Mouse (Mus musculus) spleen, adult 18-20 months (tissue): ENCODE results near the gene Cfap161.

Source experiments
- DNase-seq, 2 experiments: peaks; one replicate each; pipeline ENCODE4 v3.0.0; 2022; ENCODE audit warnings: mixed read lengths in 2 of 2

The Cfap161 gene

DNA sequence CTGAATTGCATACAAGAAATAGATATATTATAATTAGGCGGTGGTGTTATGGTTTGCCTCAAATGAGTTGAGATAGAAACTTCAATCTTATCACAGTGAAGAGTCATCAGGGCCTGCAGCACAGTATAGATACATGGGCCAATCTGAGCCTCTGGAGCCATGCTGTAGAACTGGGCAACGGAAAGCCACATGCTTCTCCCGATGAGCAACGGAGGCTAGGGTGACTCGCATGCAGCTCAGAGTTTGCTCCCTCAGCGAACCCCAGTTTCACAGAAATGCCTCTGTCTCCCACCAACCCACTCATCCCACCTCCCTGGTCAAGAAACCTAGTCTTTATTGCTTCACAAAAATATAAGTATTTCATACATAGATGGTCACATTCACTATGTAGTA, 6.8 kb upstream of the Cfap161 start:
- no peak for DNase-seq

DNA sequence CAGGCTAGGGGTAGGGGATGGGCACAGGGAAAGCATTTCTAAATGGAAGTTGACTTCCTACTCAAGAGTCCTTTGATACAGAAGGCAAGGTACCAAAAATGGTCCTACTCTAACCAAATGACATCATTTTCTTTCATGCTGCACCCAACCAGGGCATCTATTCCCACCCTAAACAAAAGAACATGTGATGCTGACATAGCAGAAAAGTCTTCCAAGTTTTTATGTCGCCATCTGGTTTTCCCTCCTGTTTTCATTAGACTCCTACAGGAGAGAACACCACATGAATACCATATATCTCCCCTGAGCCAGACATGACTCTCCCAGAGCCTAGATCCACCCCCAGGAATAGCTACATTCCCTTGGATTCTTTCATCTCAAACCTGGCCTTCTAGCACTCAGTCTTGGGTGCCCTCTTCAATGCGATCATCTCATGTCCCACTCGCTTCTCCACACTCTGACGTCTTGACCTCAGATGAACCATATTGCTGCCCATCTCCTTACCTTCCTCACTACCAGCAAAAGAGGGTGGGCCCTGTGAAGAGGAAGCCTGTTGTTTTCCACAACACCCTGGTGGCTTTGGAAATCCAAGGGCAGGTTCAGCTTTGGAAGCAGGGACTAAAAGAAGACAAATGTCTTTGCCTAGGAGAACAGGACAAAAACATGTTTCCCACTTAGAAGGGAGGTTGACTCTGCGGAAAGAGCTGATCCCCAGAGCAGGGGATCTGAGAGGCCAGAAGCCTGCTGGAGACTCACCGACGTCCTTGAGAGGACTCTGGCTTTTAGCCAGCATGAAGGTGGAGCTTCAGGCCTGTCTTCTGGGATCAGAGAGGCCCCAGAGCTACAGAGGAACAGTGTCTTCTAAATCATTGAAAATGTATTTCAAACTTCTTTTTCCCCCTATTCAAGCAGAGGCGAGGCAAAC, 6.1 kb upstream of the Cfap161 start:
- DNase-seq: no peak

DNA sequence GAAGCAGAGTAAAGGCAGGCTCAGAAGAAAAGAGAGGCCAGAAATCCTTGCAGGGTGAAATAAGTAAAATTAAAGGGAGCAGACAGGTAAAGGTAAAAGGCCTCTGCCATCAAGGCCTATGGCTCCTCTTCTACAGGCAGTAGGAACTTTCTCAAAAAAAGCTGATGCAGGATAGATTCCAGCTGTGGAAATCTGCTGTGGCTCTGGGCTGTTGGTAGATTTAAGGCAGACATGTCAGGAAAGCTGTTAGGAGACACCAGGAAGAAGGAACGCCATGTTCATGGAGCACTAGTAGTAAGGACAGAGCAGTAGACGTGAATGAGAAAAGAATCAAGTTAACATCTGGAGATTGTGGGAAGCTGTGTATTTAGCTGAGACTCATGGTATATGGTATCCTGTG, 5.4 kb upstream of the Cfap161 start:
- no peak for DNase-seq

DNA sequence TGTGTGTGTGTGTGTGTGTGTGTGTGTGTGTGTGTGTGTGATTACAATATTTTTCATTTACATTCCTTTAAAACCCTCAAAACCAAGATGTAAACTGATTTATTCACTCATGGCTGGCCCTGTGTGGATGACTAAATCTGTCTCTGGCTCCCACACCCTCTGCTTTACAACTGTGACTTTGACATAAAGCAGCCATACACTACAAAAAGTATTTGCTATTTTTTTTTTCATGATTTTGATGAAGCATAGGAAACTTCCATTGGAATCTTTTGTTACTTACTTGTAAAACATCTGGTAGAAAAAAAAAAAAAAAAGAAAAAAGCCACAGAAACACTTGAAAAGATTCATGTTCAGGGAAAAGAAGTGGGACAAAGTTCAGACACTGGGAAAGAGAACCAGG, 3.3 kb upstream of the Cfap161 start:
- no peak for DNase-seq

DNA sequence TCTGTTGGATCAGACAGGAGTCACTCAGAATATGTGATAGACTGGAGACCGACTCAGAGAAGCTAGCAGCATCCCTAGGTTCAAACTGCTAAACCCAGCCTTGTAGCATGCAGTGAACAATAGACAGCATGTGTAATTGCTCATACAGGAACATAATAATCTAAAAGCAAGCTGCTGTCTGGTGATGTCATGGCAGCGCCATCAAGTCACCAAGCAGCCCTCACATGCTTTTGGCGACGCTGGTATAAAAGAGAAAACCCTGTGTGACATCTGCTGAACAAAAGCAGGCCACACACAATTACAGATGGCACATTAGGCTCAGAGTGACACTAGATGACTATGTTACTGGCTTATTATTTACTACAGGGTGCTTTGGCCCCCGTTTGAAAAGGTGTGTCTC, 1.5 kb upstream of the Cfap161 start:
- DNase-seq: no peak

DNA sequence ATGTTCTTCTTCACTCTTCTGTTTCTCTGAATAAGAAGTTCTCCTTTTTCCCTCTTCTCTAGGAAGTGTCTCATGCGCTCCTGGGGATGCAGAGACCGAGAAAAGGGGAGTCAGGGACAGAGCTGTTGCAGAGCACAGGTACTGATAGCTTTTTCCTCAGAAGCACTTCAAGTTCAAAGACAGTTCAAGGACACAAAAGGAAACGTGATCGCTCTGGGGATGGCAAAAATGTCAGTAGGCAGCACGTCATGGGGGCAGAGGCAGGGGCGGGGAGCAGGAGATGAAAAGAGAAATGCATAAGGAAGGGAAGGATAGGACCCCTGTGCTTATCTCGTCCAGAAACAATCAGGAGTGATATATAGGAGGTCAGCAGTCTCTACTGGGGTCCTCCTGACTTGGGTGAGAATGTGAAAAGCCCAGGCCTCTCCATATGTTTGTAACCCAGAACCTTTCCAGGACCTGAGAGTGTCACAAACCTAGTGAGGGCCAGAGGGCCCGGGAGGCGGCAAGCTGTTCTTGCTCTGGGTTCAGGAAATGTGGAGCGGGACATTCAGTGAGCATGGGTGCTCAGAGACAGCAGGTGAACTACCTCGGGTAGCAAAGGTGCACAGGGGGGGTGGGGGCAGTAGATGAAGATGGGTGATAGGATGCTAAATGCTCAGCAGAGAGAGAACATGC, 535 bp downstream of the Cfap161 start:
- DNase-seq: no peak

DNA sequence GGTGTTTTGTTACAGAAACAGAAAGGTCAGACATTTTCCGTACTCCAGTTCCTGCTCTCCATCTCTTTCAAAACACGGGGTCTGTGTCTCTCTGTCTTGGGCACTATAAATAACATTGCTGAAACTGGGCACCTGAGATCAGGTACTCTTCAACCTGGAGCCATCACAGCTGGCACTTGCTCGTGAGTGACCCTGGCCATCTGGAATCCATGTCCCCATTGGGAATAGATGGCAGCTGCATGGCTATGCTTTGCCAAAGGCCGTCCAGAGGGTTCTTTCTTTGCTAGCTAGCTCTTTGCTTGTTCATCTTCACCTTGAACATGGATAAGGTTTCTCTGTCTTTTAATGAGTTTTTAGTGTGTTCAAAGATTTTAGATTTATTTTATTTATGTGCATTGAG, 13.8 kb downstream of the Cfap161 start:
- no peak for DNase-seq

DNA sequence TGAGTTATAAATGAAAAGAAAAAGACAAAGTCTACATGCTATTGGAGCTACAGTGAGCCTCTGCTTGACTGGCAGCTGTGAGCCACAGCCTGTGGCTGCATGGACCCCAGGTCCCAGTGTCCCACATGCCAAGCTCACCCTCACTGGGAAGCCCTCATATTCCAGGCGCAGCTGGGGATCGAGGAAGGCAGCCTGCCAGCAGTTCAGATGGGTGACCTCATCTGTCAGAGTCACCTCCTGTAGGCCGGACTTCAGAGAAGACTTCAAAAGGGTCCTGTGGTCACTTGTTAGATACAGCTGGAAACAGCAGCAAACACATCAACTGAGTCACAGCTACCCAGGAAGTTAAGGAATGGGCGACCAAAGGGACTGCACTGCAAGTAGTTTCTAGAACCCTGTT, 14.7 kb downstream of the Cfap161 start:
- no peak for DNase-seq

DNA sequence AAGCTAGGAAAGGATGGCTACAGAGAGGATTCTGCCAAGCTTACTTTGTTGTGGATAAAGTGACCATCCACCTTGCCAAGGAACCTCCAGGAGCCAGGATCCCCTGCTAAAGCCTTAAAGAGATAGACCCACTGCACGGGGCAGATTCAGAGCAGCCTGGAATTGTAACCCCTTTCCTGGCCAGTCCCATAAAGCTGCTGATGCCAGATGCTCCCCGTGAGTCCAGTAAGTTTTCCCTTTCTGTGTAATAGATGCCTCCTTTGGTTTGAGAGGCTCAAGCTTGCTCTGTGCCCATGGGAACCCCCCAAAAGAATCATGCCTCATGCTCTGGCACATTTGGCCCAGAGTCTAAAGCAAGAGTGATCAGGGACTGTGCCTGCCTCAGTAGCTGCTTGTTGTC, 15.7 kb downstream of the Cfap161 start:
- no peak for DNase-seq

DNA sequence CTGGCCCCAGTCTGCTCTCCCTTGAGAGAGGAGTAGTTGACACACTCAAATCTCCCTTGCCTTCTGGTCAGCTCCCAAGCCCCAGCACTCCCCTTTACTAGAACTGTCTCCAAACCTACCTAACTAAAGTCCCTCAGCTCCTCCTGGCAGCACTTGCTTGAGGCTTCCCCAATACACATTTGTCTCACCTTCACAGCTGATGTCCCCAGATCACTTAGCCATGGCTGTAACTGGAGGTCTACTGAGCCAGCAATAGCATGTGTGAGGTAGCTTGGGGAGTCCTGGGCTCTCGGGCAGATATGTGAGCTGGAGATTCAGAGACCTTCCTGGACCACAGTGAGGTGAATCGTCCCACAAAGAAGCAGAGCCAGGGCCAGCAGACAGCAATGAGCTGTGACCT, 16.2 kb downstream of the Cfap161 start:
- no peak for DNase-seq

DNA sequence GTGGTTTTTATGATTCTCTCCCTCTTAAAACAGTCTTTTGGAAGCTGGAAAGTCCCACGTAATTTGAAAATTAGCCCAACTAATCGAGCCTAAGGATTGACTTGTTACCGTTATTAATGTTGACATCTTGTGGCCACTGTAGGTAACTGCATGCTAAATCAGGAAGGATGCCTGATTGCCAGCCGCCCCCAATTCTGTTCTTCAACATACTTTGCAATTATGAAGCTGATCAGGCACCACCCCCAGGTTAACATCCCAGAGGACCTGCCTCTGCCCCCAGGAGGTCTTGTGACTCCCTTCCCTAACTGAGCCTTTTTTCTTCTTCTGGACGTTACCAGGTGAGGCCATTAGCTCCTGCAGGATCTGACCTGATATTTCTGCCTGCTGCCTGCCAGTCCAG, 20.0 kb downstream of the Cfap161 start:
- peak in 1 of 2 experiments; percentile 7 for DNase-seq

DNA sequence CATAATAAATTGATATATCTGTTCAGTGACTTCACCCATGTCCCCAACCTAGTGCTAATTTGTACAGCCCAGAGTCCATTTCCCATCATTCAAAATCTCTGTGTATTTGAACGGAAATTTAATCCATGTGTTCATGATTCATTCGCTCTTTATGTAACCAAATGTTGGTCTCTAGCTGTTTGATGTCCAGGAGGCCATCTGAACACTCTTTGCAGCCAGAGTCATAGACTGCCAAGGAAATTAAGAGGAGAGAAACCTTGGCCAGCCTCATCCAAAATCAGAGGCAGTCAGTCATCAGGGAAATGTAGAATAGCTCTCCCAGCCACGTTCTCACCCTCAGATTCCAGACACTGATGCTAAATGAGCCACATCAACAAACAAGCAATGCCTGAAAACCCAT, 31.0 kb downstream of the Cfap161 start:
- DNase-seq: no peak

DNA sequence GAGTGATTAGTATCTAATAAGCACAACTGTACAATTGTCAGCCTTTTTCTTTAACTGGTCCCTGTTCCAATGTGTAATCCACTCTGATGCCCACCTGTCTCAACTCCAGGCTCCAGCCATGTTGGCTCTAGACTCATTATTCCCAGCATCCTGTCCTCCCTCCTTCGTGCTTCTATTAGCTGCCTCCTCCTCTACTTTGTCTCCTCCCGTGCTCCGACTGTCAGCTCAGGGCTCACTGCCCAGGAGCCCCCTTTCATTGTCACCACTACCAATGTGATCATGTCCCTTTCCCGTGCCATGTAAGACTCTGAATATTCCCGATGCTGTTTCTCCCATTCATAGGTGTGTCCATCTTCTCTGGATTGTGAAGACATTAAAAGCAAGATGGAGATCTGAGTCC, 32.3 kb downstream of the Cfap161 start:
- DNase-seq: no peak

DNA sequence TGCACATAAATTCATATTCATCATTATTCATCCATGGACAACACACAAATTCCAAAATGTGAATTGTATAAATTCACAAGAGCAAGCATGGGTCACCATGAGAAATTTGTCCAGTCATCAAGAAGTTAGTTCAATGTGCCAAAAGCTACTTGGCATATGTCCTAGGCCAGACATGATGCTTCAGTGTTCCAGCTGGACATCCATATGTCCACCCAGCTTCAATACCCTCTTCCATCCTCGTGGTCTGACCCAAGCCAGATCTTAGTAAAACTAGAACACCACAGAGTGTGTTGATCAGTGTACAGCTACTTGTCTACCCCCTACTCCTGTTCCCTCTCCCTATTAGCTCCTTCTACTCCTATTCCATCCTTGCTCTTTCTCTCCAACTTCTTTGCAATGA, 43.6 kb downstream of the Cfap161 start:
- DNase-seq: no peak

DNA sequence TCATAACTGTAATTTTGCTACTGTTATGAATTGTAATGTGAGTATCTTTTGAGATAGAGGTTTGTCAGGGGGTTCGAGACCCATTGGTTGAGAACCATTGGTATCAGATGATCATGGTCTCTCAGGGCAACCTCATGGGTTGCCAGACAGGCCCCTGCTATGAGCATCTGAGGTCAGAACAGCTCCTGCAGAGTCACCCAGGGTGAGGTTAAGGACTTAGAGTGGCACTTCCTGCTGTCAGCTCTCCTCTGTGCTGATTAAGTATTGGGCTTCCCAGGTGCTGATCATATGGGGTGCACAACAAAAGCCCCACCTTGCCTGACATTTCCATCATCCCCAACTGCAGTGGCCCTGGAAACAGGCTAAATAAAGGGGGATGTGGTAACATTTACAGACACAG, 46.3 kb downstream of the Cfap161 start:
- no peak for DNase-seq

DNA sequence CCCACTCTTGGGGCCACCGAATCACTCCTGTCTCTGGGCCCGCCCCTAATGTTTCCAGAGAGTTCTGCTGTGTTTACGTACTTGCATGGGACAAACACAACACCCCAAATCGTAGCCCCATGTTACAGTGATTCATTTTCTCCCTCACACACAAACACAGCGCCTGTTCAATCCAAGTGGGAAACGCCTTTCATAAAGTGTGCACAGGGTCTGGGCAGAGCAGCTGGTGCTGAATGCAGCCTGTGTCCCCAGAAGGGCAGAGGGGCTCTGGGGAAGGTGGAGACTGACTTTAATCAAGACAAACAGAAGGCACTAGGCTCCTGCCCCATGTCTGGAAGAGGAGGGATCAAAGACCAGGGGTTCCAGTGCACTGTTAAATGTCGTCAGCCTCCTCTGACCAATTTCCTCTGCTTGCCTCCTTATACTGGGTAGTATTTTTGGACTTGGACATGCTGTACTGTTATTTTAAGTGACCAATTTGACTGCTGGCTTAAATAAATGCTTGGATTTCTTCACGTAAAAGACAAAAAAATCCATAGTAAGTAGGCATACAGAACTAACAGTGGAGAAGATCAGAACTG, 48.5 kb downstream of the Cfap161 start:
- no peak for DNase-seq

DNA sequence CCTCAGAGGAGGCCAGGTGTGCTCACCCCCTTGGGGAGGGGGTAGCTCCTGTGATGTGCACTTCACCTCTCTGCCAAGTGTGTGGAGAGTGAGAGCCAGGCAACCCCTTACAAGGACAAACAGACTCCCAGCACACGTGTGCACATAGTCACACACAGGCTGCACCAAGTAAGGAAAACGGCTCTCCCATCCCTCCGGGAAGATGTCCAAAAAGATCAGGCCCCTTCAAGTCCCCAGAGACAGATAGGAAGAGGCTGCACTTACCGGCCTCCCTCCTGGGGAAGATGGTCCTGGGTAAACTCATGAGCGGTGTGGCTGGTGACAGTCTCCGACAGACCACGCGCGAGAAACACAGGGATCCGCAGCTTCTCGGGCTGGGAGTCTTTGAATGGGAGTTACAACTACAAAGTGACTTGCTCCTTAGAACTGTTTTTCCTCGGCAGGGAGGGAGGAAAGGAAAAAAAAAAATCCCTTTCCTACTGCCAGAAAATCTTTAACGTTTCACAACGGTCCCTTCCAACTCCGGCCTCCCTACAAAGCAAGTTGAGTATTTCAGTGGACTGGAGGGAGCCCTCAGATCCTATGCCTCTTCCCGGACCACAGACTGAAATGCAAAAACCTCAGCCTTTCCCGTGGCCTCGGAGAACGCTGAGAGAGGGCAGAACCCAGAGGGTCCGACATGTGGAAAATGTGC, 49.1 kb downstream of the Cfap161 start, which contains the start of gene Il16:
Il16 (minus strand) TSS at position 314 of the 694 bp plus-strand sequence.
- DNase-seq: no peak

DNA sequence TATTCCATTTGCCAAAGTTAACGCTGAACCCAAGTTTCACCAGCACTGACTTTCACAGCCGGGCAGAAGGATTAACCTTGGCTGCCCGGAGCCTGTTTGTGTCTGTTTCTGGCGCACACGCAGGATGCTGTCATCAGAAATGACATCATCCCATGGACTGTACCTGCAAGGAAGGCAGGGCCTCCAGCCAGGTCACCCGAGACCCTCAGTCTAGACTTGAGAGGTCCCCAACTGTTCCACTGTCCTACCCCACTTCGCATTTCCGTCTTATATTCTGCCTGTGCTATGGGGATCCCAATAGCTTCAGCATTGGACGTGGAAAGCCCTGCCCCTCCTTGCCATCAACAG, 49.6 kb downstream of the Cfap161 start:
- no peak for DNase-seq

DNA sequence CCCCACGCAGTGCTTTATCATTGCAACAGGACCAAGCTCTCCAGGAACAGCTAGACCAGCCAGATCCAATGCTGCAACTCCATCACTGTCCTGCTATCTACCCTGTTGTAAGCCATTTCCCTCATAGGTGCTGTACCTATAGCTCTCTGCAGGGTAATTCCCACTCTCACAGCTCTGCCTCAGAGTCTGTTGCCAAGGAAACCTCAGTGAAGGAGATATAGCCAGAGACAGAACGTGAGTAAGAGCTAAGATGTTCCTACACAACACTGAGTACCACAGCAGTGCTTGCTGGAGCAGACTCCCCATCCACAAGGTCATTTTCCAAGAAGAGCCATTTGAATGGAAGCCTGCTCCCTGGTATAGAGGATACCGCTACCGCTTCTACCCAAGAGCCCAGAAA, 50.4 kb downstream of the Cfap161 start:
- no peak for DNase-seq

DNA sequence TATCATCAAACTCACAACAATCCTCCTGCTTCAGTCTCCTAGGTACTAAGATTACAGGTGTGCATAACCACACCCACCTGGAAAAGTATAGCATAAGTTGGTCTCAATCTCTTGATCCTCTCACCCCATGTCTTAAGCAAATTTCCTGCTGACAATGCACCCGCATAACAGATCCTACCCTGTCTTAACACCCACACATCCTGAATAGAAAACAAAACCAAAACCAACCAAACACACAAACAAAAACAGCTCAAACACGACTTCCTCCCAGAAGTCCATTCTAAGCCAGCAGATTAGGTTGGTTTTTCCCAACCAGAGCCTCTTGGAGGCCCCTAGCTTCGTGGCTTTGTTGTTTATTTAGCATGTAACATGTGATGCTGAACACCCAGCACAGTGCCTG, 52.0 kb downstream of the Cfap161 start:
- no peak for DNase-seq

DNA sequence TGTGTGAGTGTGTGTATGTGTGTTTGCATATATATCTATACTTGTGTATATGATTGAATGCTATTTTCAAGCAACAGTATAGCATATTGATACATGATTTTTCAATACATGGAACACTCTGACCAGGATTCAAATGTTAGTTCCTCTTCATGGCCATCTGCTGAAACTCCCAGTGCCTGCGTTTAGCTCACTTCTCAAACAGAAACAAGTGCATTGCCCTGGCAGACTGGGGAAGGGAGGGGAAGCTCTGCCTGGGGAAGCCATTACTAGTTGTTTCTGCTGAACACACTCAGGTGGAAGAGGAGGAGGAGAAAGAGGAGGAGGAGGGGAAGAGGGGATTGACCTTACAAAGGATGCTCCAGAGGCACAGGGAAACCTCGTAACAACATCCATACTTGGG, 52.7 kb downstream of the Cfap161 start:
- DNase-seq: no peak

DNA sequence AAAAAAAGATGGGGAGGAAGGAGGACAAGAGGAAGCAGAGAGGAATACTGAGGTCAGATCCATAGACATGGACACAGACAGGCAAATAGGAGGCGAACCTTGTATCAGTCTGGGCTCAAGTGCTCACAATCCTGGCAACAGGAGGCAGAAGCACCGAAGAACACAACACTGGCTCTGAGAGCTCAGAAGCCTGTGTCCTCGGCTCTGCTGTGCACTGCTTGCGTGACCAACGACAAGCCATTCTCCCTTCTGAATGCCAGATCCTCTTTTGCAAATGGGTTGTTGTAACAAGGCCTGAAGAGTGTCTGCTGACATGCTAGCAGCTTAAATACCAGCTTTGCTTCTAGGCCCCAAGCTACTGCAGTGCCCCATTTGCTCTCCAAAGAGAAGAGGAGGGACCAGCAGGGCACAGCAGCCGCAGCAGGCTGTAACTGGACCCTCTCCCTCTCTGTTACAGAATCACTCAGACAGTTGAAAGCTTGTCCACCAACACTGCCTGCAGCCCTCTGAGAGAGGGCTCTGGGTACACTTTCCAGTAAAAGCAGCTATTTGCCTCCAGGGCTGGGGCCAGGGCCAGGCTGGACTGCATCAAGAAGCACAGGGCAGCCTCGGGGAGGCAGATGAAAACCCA, 54.9 kb downstream of the Cfap161 start:
- DNase-seq: no peak
